Mouse (Mus musculus): ENCODE data around the gene Aqp6. TPM values are rescaled to one million over a fixed set of nuclear protein-coding genes. Genes with fewer than 3 reads are reported as not detected.
A peak's percentile ranks its signal among the peaks of the same experiment; 100 is the strongest.

The Aqp6 gene
- polyA plus RNA-seq, 1 experiment from 2014 or later, result not detected

- Histone ChIP-seq H3K27me3 (peaks cover 97% of the 10 kb centered on the region), H3K9me3 (replicated peaks) (no peaks in the 10 kb centered on the region), H3K9ac (no peak overlapping the region), H3K4me3 (replicated peaks) (no peak overlapping the region), H3K4me2 (replicated peaks) (no peak overlapping the region), H3K4me1 (peaks cover 28% of the 10 kb centered on the region), H3K36me3 (no peaks in the 10 kb centered on the region), H3K27ac (replicated peaks) (no peak overlapping the region)
- ATAC-seq (ENCODE audit: insufficient number of reproducible peaks, low FRiP score, low TSS enrichment, low read depth), result no peak
- WGBS, result 55% methylated on average over 6 of the region's 6 CpGs
These were observed 15.5 kb upstream of the Aqp6 start for GRCm38 (mm10) chr15:99585741-99586140.

GRCm38 (mm10) chr15:99586525-99586924 is 14.7 kb upstream of the Aqp6 start:
- Histone ChIP-seq H3K27me3 (peaks cover 97% of the 10 kb centered on the region), H3K27ac (replicated peaks) (no peak overlapping the region), H3K4me2 (replicated peaks) (no peak overlapping the region), H3K36me3 (no peaks in the 10 kb centered on the region), H3K4me3 (replicated peaks) (no peak overlapping the region), H3K9me3 (replicated peaks) (no peaks in the 10 kb centered on the region), H3K9ac (no peak overlapping the region), H3K4me1 (peaks cover 34% of the 10 kb centered on the region)
- 87% methylated on average over 3 of the region's 3 CpGs for WGBS
- no peak for ATAC-seq (ENCODE audit: insufficient number of reproducible peaks, low FRiP score, low TSS enrichment, low read depth)

- 4% methylated on average over 9 of the region's 9 CpGs for WGBS
- no peak for ATAC-seq (ENCODE audit: insufficient number of reproducible peaks, low FRiP score, low TSS enrichment, low read depth)
- peaks cover 100% of the 10 kb centered on the region for H3K27me3 ChIP-seq
- H3K4me3 ChIP-seq (replicated peaks), result no peak overlapping the region
- H3K4me2 ChIP-seq (replicated peaks), result no peak overlapping the region
- H3K9me3 ChIP-seq (replicated peaks), result no peaks in the 10 kb centered on the region
- peaks cover 24% of the 10 kb centered on the region for H3K4me1 ChIP-seq
- H3K36me3 ChIP-seq, result no peaks in the 10 kb centered on the region
- H3K9ac ChIP-seq, result no peak overlapping the region
- H3K27ac ChIP-seq (replicated peaks), result no peak overlapping the region
These were observed 12.0 kb upstream of the Aqp6 start for GRCm38 (mm10) chr15:99589237-99589636.

GRCm38 (mm10) chr15:99589704-99590103 is 11.5 kb upstream of the Aqp6 start:
- no peak overlapping the region for H3K9ac ChIP-seq
- H3K27ac ChIP-seq (replicated peaks), result no peak overlapping the region
- peaks cover 100% of the 10 kb centered on the region for H3K27me3 ChIP-seq
- H3K9me3 ChIP-seq (replicated peaks), result no peaks in the 10 kb centered on the region
- H3K4me1 ChIP-seq, result peaks cover 19% of the 10 kb centered on the region
- 21% methylated on average over 7 of the region's 7 CpGs for WGBS
- ATAC-seq (ENCODE audit: insufficient number of reproducible peaks, low FRiP score, low TSS enrichment, low read depth), result no peak
- no peak overlapping the region; the same call in 1 of the 2 replicates for H3K4me3 ChIP-seq (replicated peaks)
- no peaks in the 10 kb centered on the region for H3K36me3 ChIP-seq
- no peak overlapping the region for H3K4me2 ChIP-seq (replicated peaks)

- no peak within 1 kb of the TSS for H3K27ac ChIP-seq (replicated peaks)
- H3K4me2 ChIP-seq (replicated peaks), result peak within 1 kb of the TSS; percentile 77
- 2% methylated on average over 41 of the region's 83 CpGs for WGBS
- ATAC-seq (ENCODE audit: insufficient number of reproducible peaks, low FRiP score, low TSS enrichment, low read depth), result peak; percentile 68
- no peaks in the 10 kb centered on the region for H3K9me3 ChIP-seq (replicated peaks)
- H3K4me3 ChIP-seq (replicated peaks), result peak within 1 kb of the TSS; percentile 43
- H3K36me3 ChIP-seq, result no peaks in the 10 kb centered on the region
- H3K27me3 ChIP-seq, result peaks cover 100% of the 10 kb centered on the region
- H3K9ac ChIP-seq, result peak within 1 kb of the TSS; percentile 15; the same call in 1 of the 2 replicates
- H3K4me1 ChIP-seq, result peaks cover 15% of the 10 kb centered on the region
These were observed 10.6 kb upstream of the Aqp6 start, which contains the start of gene Aqp5 for GRCm38 (mm10) chr15:99590429-99591084. Gene Aqp5, plus strand, starts transcription at chr15:99590782.

GRCm38 (mm10) chr15:99592177-99592576 is 9.0 kb upstream of the Aqp6 start:
- Histone ChIP-seq H3K4me2 (replicated peaks) (no peak overlapping the region), H3K27me3 (peaks cover 90% of the 10 kb centered on the region), H3K27ac (replicated peaks) (no peak overlapping the region), H3K9ac (no peak overlapping the region), H3K4me3 (replicated peaks) (no peak overlapping the region), H3K9me3 (replicated peaks) (no peaks in the 10 kb centered on the region), H3K36me3 (no peaks in the 10 kb centered on the region), H3K4me1 (peaks cover 19% of the 10 kb centered on the region)
- WGBS, result 68% methylated on average over 8 of the region's 8 CpGs
- ATAC-seq (ENCODE audit: insufficient number of reproducible peaks, low FRiP score, low TSS enrichment, low read depth), result no peak

- no peak for ATAC-seq (ENCODE audit: insufficient number of reproducible peaks, low FRiP score, low TSS enrichment, low read depth)
- no peak overlapping the region for H3K4me3 ChIP-seq (replicated peaks)
- 74% methylated on average over 5 of the region's 5 CpGs for WGBS
- H3K4me1 ChIP-seq, result peaks cover 19% of the 10 kb centered on the region
- H3K36me3 ChIP-seq, result no peaks in the 10 kb centered on the region
- no peaks in the 10 kb centered on the region for H3K9me3 ChIP-seq (replicated peaks)
- H3K4me2 ChIP-seq (replicated peaks), result no peak overlapping the region
- peaks cover 88% of the 10 kb centered on the region for H3K27me3 ChIP-seq
- no peak overlapping the region for H3K27ac ChIP-seq (replicated peaks)
- no peak overlapping the region for H3K9ac ChIP-seq
These were observed 8.3 kb upstream of the Aqp6 start for GRCm38 (mm10) chr15:99592877-99593276.

- no peak overlapping the region for H3K4me2 ChIP-seq (replicated peaks)
- peaks cover 19% of the 10 kb centered on the region for H3K4me1 ChIP-seq
- no peaks in the 10 kb centered on the region for H3K36me3 ChIP-seq
- H3K27ac ChIP-seq (replicated peaks), result no peak overlapping the region
- H3K9ac ChIP-seq, result no peak overlapping the region
- H3K9me3 ChIP-seq (replicated peaks), result no peaks in the 10 kb centered on the region
- ATAC-seq (ENCODE audit: insufficient number of reproducible peaks, low FRiP score, low TSS enrichment, low read depth), result no peak
- H3K4me3 ChIP-seq (replicated peaks), result no peak overlapping the region
- 78% methylated on average over 10 of the region's 10 CpGs for WGBS
- peaks cover 82% of the 10 kb centered on the region for H3K27me3 ChIP-seq
These were observed 6.2 kb upstream of the Aqp6 start for GRCm38 (mm10) chr15:99594951-99595350.

- Histone ChIP-seq H3K27me3 (peaks cover 82% of the 10 kb centered on the region), H3K4me2 (replicated peaks) (no peak overlapping the region)
- WGBS, result under 1% methylated on average over 7 of the region's 7 CpGs
These were observed 5.0 kb upstream of the Aqp6 start for GRCm38 (mm10) chr15:99596056-99596687.

GRCm38 (mm10) chr15:99596841-99597240 is 4.4 kb upstream of the Aqp6 start:
- 56% methylated on average over 7 of the region's 7 CpGs for WGBS
- Histone ChIP-seq H3K9me3 (replicated peaks) (no peaks in the 10 kb centered on the region), H3K27me3 (peaks cover 81% of the 10 kb centered on the region), H3K4me1 (peaks cover 4% of the 10 kb centered on the region; the same call in 1 of the 2 replicates), H3K27ac (replicated peaks) (no peak overlapping the region), H3K4me3 (replicated peaks) (no peak overlapping the region), H3K9ac (no peak overlapping the region), H3K4me2 (replicated peaks) (no peak overlapping the region), H3K36me3 (no peaks in the 10 kb centered on the region)
- ATAC-seq (ENCODE audit: insufficient number of reproducible peaks, low FRiP score, low TSS enrichment, low read depth), result no peak

More at GRCm38 (mm10) chr15:99596056-99596687, 5.0 kb upstream of the Aqp6 start:
- ATAC-seq (ENCODE audit: insufficient number of reproducible peaks, low FRiP score, low TSS enrichment, low read depth), result peak; percentile 78
- Histone ChIP-seq H3K4me3 (replicated peaks) (no peak overlapping the region), H3K36me3 (no peaks in the 10 kb centered on the region), H3K27ac (replicated peaks) (no peak overlapping the region), H3K9ac (no peak overlapping the region), H3K4me1 (peaks cover 7% of the 10 kb centered on the region), H3K9me3 (replicated peaks) (no peaks in the 10 kb centered on the region)

- H3K27me3 ChIP-seq, result peaks cover 79% of the 10 kb centered on the region
- WGBS, result 39% methylated on average over 8 of the region's 8 CpGs
- H3K9me3 ChIP-seq (replicated peaks), result no peaks in the 10 kb centered on the region
- H3K36me3 ChIP-seq, result no peaks in the 10 kb centered on the region
- H3K4me3 ChIP-seq (replicated peaks), result no peak overlapping the region
- no peak overlapping the region for H3K27ac ChIP-seq (replicated peaks)
- H3K9ac ChIP-seq, result no peak overlapping the region
- H3K4me2 ChIP-seq (replicated peaks), result no peak overlapping the region
- no peak for ATAC-seq (ENCODE audit: insufficient number of reproducible peaks, low FRiP score, low TSS enrichment, low read depth)
- peaks cover 6% of the 10 kb centered on the region; the same call in 1 of the 2 replicates for H3K4me1 ChIP-seq
These were observed 3.6 kb upstream of the Aqp6 start for GRCm38 (mm10) chr15:99597596-99597995.

Data from embryonic facial prominence, embryonic 15.5 days (tissue).